Mouse (Mus musculus): ENCODE results near the gene Ebf1.

The Ebf1 gene

GRCm38 (mm10) chr11:44705811-44706210 is 88.7 kb downstream of the Ebf1 start:
- no peak for DNase-seq

GRCm38 (mm10) chr11:44706386-44706785 is 89.3 kb downstream of the Ebf1 start:
- no peak for DNase-seq

- peak; percentile 32 for DNase-seq
Observed at GRCm38 (mm10) chr11:44707381-44708289, 90.5 kb downstream of the Ebf1 start.

GRCm38 (mm10) chr11:44708290-44708685 is 91.2 kb downstream of the Ebf1 start:
- no peak for DNase-seq

- no peak for DNase-seq
Observed at GRCm38 (mm10) chr11:44709073-44709618, 92.0 kb downstream of the Ebf1 start.

GRCm38 (mm10) chr11:44709869-44710460 is 92.8 kb downstream of the Ebf1 start:
- no peak for DNase-seq

GRCm38 (mm10) chr11:44710861-44711260 is 93.7 kb downstream of the Ebf1 start:
- DNase-seq = no peak

- no peak for DNase-seq
Observed at GRCm38 (mm10) chr11:44714188-44714587, 97.1 kb downstream of the Ebf1 start.

GRCm38 (mm10) chr11:44715776-44716175 is 98.7 kb downstream of the Ebf1 start:
- DNase-seq = no peak

GRCm38 (mm10) chr11:44716928-44717327 is 99.8 kb downstream of the Ebf1 start:
- no peak for DNase-seq

GRCm38 (mm10) chr11:44717636-44718035 is 100.5 kb downstream of the Ebf1 start:
- no peak for DNase-seq

GRCm38 (mm10) chr11:44721976-44722375 is 104.9 kb downstream of the Ebf1 start:
- no peak for DNase-seq

- DNase-seq = no peak
Observed at GRCm38 (mm10) chr11:44723950-44724502, 106.9 kb downstream of the Ebf1 start.

- DNase-seq = no peak
Observed at GRCm38 (mm10) chr11:44725732-44726131, 108.6 kb downstream of the Ebf1 start.

- DNase-seq = peak; percentile 29
Observed at GRCm38 (mm10) chr11:44727376-44727775, 110.3 kb downstream of the Ebf1 start.

- peak; percentile 72 for DNase-seq
Observed at GRCm38 (mm10) chr11:44727821-44728220, 110.7 kb downstream of the Ebf1 start.

- no peak for DNase-seq
Observed at GRCm38 (mm10) chr11:44728271-44728670, 111.2 kb downstream of the Ebf1 start.

- DNase-seq = no peak
Observed at GRCm38 (mm10) chr11:44729931-44730330, 112.8 kb downstream of the Ebf1 start.

- DNase-seq = peak; percentile 20
Observed at GRCm38 (mm10) chr11:44731763-44732162, 114.6 kb downstream of the Ebf1 start.

- DNase-seq = no peak
Observed at GRCm38 (mm10) chr11:44733276-44733675, 116.2 kb downstream of the Ebf1 start.

- DNase-seq = no peak
Observed at GRCm38 (mm10) chr11:44738046-44738445, 120.9 kb downstream of the Ebf1 start.

GRCm38 (mm10) chr11:44738820-44739219 is 121.7 kb downstream of the Ebf1 start:
- DNase-seq = no peak

- DNase-seq = no peak
Observed at GRCm38 (mm10) chr11:44740278-44741041, 123.3 kb downstream of the Ebf1 start.

Data from retina, postnatal 1 day (tissue).